Mouse (Mus musculus) left cerebral cortex, postnatal 14 days (tissue): ENCODE measurements around the gene Itga2b. TPM values are rescaled to one million over a fixed set of nuclear protein-coding genes. Genes with fewer than 3 reads are reported as not detected.
A peak's percentile ranks its signal among the peaks of the same experiment; 100 is the strongest.

Experiments used
- DNase-seq, 2 experiments: peaks; one replicate each; pipeline ENCODE4 v3.0.0; 2021 to 2022; ENCODE audit warnings: low spot score in 2 of 2, mixed read lengths in 1 of 2
- intact Hi-C: fragments of 180-260 bp; cut with DNase I; formaldehyde crosslinking; loops from one replicate; pipeline ENCODE4 v1.15.1; 2025
- total RNA-seq, 2 experiments: library from RNA; stranded (reverse); gene quantifications; 2 replicates each; pipeline ENCODE4 v1.2.3; 2021

The Itga2b gene
- total RNA-seq, 2 experiments from 2014 or later, result 2.0 to 3.6 TPM

DNA sequence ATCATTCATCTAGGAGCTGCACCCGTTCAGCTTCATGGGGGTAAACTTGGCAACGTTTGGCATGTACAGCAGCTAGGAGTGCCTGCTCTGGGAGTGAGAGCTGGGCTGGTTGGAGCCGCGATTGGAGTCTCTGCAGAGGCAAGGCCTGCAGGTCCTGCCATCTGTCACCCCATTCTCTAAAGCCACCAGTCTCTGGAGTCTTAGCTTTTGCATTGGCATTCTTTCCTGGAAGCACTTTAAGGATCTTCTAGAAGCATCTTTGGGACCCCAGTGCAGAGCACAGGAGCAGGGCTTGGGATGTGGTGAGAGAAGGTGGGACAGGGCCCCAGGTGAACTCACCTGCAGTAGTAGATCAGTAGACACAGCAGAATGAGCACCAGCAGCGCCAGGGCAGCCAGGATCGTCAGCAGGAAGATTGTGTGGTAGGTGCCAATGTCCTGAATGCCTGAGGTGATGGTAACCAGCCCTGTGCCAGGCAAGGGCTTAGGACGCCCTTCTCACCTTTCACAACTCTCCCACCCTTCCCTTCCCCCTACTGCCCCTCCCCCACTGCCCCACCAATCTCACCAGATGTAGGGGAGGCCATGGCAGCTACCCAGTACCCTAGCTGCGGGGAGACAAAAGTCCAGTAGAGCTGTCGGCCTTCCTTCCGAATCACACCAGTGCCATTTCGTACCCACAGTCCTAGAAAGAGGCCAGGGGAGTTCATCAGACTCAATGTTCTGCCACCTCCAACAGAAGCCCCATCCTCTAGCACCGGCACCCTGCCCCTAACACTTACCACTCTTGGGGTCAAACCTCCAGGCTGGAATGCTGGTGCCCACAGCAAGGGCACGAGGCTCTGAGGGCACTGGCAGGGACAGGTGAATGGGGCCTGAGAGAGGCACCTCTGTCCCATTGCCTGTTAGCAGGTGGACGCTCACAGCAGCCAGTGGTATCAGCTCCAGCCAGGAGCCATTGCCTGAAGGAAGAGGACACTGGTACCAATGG is 30.5 kb downstream of the Itga2b start:
- no peak for DNase-seq
- intact Hi-C loops, result no loop called here

- intact Hi-C loops, result no loop called here
- peak; percentile 86 to 89 for DNase-seq
Measured at GRCm38 (mm10) chr11:102438212-102439092, 31.5 kb downstream of the Itga2b start.

GRCm38 (mm10) chr11:102437120-102438061 is 32.5 kb downstream of the Itga2b start:
- DNase-seq, result peak; percentile 74 to 86
- intact Hi-C loops, result no loop called here

- no peak for DNase-seq
- intact Hi-C loops, result no loop called here
Measured at GRCm38 (mm10) chr11:102436471-102436790, 33.5 kb downstream of the Itga2b start.

DNA sequence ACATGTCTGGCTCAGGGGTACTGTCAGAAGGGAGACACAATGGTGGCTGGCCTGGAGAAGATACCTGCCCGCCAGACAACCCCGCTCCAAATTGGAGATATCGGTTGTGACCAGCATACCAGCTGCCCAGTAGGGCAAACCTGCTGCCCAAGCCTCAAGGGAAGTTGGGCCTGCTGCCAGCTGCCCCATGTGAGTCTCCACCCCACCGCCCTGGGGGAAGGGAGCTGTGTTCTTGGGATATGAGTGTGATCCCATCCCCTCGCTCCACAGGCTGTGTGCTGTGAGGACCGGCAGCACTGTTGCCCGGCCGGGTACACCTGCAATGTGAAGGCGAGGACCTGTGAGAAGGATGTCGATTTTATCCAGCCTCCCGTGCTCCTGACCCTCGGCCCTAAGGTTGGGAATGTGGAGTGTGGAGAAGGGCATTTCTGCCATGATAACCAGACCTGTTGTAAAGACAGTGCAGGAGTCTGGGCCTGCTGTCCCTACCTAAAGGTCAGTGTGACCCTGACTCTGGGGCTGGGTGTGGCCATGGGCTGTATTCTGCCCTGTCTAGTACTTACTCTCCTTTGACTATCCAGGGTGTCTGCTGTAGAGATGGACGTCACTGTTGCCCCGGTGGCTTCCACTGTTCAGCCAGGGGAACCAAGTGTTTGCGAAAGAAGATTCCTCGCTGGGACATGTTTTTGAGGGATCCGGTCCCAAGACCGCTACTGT is 34.0 kb downstream of the Itga2b start:
- peak in 1 of 2 experiments; percentile 29 for DNase-seq
- intact Hi-C loops, result no loop called here

- intact Hi-C loops, result loop anchor here (5.0 kb wide), 1 partner anchor 38 kb away; no protein-coding TSS in a partner anchor
- peak in 1 of 2 experiments; percentile 16 for DNase-seq
Measured at GRCm38 (mm10) chr11:102434816-102435705, 34.9 kb downstream of the Itga2b start.

GRCm38 (mm10) chr11:102434406-102434805 is 35.5 kb downstream of the Itga2b start:
- peak; percentile 95 to 96 for DNase-seq
- intact Hi-C loops, result loop anchor here (5.0 kb wide), 1 partner anchor 37 kb away; no protein-coding TSS in a partner anchor

GRCm38 (mm10) chr11:102433866-102434265 is 36.1 kb downstream of the Itga2b start:
- no peak for DNase-seq
- intact Hi-C loops, result loop anchor here (5.0 kb wide), 1 partner anchor 37 kb away; no protein-coding TSS in a partner anchor

DNA sequence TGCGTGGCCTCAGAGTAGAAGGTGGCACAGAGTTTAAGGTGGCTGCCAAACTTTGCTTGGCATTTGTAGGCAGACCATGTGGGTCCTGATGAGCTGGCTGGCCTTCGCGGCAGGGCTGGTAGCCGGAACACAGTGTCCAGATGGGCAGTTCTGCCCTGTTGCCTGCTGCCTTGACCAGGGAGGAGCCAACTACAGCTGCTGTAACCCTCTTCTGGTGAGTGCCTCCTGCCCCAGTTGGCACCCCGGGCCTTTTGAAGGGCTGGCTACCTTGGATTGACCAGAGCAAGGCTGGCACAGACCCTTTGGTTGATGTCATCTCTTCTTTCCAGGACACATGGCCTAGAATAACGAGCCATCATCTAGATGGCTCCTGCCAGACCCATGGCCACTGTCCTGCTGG is 37.0 kb downstream of the Itga2b start:
- DNase-seq, result peak; percentile 44 to 61
- intact Hi-C loops, result loop anchor here (5.0 kb wide), 1 partner anchor 36 kb away; no protein-coding TSS in a partner anchor

DNA sequence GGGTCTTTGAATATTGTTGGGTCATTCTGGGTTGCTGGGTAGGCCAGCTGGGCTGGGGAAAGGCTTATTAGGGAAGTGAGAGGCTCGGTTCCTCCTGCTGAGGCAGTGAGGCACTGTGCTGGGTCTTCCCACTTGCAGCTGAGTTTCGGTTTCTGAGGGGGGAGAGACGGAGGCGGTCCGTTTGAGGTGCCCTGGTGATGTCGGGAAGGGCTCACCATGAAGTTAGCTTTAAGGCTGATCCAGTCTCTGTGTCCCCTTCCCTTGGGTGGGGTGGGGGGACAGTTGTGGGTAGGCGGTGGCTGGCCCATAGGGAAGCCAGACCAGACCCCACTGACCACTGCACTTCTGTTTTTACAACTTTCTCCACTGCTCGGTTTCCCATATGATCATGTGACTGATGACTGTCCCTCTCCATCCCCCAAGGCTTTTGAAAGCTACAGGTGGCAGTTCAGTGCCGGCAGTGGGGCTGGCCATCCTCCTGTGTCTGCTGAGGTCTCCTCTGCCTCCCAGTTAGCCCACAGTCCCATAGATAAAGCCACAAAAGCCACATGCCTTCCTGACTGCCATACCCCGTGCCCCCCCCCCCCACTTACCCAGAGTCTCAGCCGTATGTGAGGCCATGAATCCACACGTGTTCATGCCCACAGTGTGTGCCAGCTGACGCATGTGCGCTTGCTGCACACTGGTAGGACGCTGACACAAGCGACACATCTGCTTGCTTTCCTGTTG is 37.6 kb downstream of the Itga2b start:
- DNase-seq, result peak in 1 of 2 experiments; percentile 17
- intact Hi-C loops, result loop anchor here (5.0 kb wide), 1 partner anchor 35 kb away; no protein-coding TSS in a partner anchor

GRCm38 (mm10) chr11:102431728-102432114 is 38.2 kb downstream of the Itga2b start:
- no peak for DNase-seq
- intact Hi-C loops, result loop anchor here (2.0 to 5.0 kb wide), 3 partner anchors 23 to 123 kb away; no protein-coding TSS in a partner anchor

GRCm38 (mm10) chr11:102431018-102431645 is 38.8 kb downstream of the Itga2b start:
- intact Hi-C loops, result loop anchor here (2.0 to 5.0 kb wide), 3 partner anchors 22 to 122 kb away; no protein-coding TSS in a partner anchor
- peak; percentile 77 to 87 for DNase-seq

GRCm38 (mm10) chr11:102430121-102431017 is 39.6 kb downstream of the Itga2b start, which contains the start of gene Grn:
TSS of gene Grn (plus strand) at chr11:102430315.
- intact Hi-C loops, result loop anchor here (2.0 to 5.0 kb wide), 3 partner anchors 22 to 122 kb away; no protein-coding TSS in a partner anchor
- DNase-seq, result peak; percentile 92 to 98

GRCm38 (mm10) chr11:102429551-102429950 is 40.4 kb downstream of the Itga2b start:
- no peak for DNase-seq
- intact Hi-C loops, result no loop called here
